Mouse (Mus musculus) erythroblast, embryonic 14.5 days (primary cell): ENCODE measurements around the gene Pla2g16. TPM values are rescaled to one million over a fixed set of nuclear protein-coding genes. Genes with fewer than 3 reads are reported as not detected.
A peak's percentile ranks its signal among the peaks of the same experiment; 100 is the strongest.

Experiments used
- H3K27me3 ChIP-seq: 2 replicates; pipeline ENCODE4 v1.6.1; 2012; ENCODE audit warnings: inconsistent platforms; ENCODE audit not compliant: control insufficient read depth
- H3K36me3 ChIP-seq: 2 replicates; pipeline ENCODE4 v1.6.1; 2012; ENCODE audit warnings: mild to moderate bottlenecking, inconsistent platforms; ENCODE audit not compliant: control insufficient read depth
- H3K4me1 ChIP-seq: 2 replicates; pipeline ENCODE4 v1.6.1; 2012; ENCODE audit warnings: inconsistent platforms; ENCODE audit not compliant: control insufficient read depth
- H3K4me3 ChIP-seq: replicated peaks from 2 replicates; pipeline ENCODE3; 2012; ENCODE audit warnings: moderate library complexity, mild to moderate bottlenecking, inconsistent platforms
- H3K9me3 ChIP-seq: 2 replicates; pipeline ENCODE4 v1.6.1; 2012; ENCODE audit warnings: low read length, inconsistent platforms, mixed read lengths; ENCODE audit not compliant: control insufficient read depth
- GATA1 ChIP-seq: IDR thresholded peaks from 2 replicates; pipeline ENCODE4 v1.6.1; 2012; ENCODE audit warnings: low read length, inconsistent platforms, mixed read lengths
- TAL1 ChIP-seq: IDR thresholded peaks from 3 replicates; pipeline ENCODE4 v1.6.1; 2012; ENCODE audit warnings: low read length, inconsistent platforms, mixed read lengths
- polyA plus RNA-seq: library from polyadenylated mRNA; stranded (reverse); fragments of >175 nt; gene quantifications from 2 replicates; pipeline ENCODE4 v1.2.3, GENCODE M21; 2012

Pla2g16 gene
- polyA plus RNA-seq, result 5.9 and 6.6 TPM in 2 replicates

- TF ChIP-seq TAL1, result no peak
- no peak for TF ChIP-seq GATA1
- peaks cover 72% of the 10 kb centered on the region for H3K4me1 ChIP-seq
- peak within 1 kb of the TSS; percentile 87 for H3K4me3 ChIP-seq
Measured at GRCm38 (mm10) chr19:7557328-7557822, at the start of gene Pla2g16. Gene Pla2g16 (plus strand): TSS chr19:7557459.

GRCm38 (mm10) chr19:7508026-7508425, 49.2 kb upstream of the Pla2g16 start:
- peaks cover 16% of the 10 kb centered on the region for H3K4me1 ChIP-seq
- H3K27me3 ChIP-seq, result no peaks in the 10 kb centered on the region
- H3K9me3 ChIP-seq, result no peaks in the 10 kb centered on the region
- TF ChIP-seq GATA1 (no peak), TAL1 (no peak)
- H3K4me3 ChIP-seq, result no peak overlapping the region
- H3K36me3 ChIP-seq, result peaks cover 34% of the 10 kb centered on the region

More at GRCm38 (mm10) chr19:7557328-7557822, at the start of gene Pla2g16:
- no peaks in the 10 kb centered on the region for H3K9me3 ChIP-seq
- peaks cover 32% of the 10 kb centered on the region for H3K36me3 ChIP-seq
- no peaks in the 10 kb centered on the region for H3K27me3 ChIP-seq

- Histone ChIP-seq H3K36me3 (peaks cover 58% of the 10 kb centered on the region), H3K4me3 (no peak overlapping the region), H3K4me1 (peaks cover 6% of the 10 kb centered on the region), H3K9me3 (no peaks in the 10 kb centered on the region), H3K27me3 (no peaks in the 10 kb centered on the region)
- TF ChIP-seq TAL1 (no peak), GATA1 (no peak)
Measured at GRCm38 (mm10) chr19:7516437-7516836, 40.8 kb upstream of the Pla2g16 start.

- no peak for TF ChIP-seq GATA1
- no peak for TF ChIP-seq TAL1
- no peaks in the 10 kb centered on the region for H3K27me3 ChIP-seq
- H3K9me3 ChIP-seq, result no peaks in the 10 kb centered on the region
- H3K4me3 ChIP-seq, result no peak overlapping the region
- H3K36me3 ChIP-seq, result peaks cover 73% of the 10 kb centered on the region
- no peaks in the 10 kb centered on the region for H3K4me1 ChIP-seq
Measured at GRCm38 (mm10) chr19:7521619-7522018, 35.6 kb upstream of the Pla2g16 start.

GRCm38 (mm10) chr19:7522856-7523255, 34.4 kb upstream of the Pla2g16 start:
- no peaks in the 10 kb centered on the region for H3K4me1 ChIP-seq
- TF ChIP-seq GATA1, result no peak
- TF ChIP-seq TAL1, result no peak
- no peaks in the 10 kb centered on the region for H3K27me3 ChIP-seq
- no peak overlapping the region for H3K4me3 ChIP-seq
- no peaks in the 10 kb centered on the region for H3K9me3 ChIP-seq
- H3K36me3 ChIP-seq, result peaks cover 70% of the 10 kb centered on the region

GRCm38 (mm10) chr19:7523292-7523691, 34.0 kb upstream of the Pla2g16 start:
- Histone ChIP-seq H3K9me3 (no peaks in the 10 kb centered on the region), H3K4me1 (no peaks in the 10 kb centered on the region), H3K27me3 (no peaks in the 10 kb centered on the region), H3K36me3 (peaks cover 73% of the 10 kb centered on the region), H3K4me3 (no peak overlapping the region)
- TF ChIP-seq GATA1, result no peak
- no peak; the same call in 2 of the 3 replicates for TF ChIP-seq TAL1

- Histone ChIP-seq H3K4me1 (no peaks in the 10 kb centered on the region), H3K36me3 (peaks cover 71% of the 10 kb centered on the region)
- TF ChIP-seq TAL1, result no peak
- no peak for TF ChIP-seq GATA1
Measured at GRCm38 (mm10) chr19:7523781-7524180, 33.5 kb upstream of the Pla2g16 start.

GRCm38 (mm10) chr19:7524879-7525278, 32.4 kb upstream of the Pla2g16 start:
- no peak for TF ChIP-seq GATA1
- TF ChIP-seq TAL1, result no peak
- H3K4me3 ChIP-seq, result no peak overlapping the region
- no peaks in the 10 kb centered on the region for H3K4me1 ChIP-seq
- no peaks in the 10 kb centered on the region for H3K9me3 ChIP-seq
- peaks cover 70% of the 10 kb centered on the region for H3K36me3 ChIP-seq
- no peaks in the 10 kb centered on the region for H3K27me3 ChIP-seq

More at GRCm38 (mm10) chr19:7523781-7524180, 33.5 kb upstream of the Pla2g16 start:
- Histone ChIP-seq H3K27me3 (no peaks in the 10 kb centered on the region), H3K9me3 (no peaks in the 10 kb centered on the region), H3K4me3 (no peak overlapping the region)

GRCm38 (mm10) chr19:7528639-7529428, 28.4 kb upstream of the Pla2g16 start:
- no peak overlapping the region for H3K4me3 ChIP-seq
- no peak for TF ChIP-seq TAL1
- no peak for TF ChIP-seq GATA1
- H3K36me3 ChIP-seq, result peaks cover 73% of the 10 kb centered on the region
- no peaks in the 10 kb centered on the region for H3K4me1 ChIP-seq
- no peaks in the 10 kb centered on the region for H3K9me3 ChIP-seq
- H3K27me3 ChIP-seq, result no peaks in the 10 kb centered on the region
